Comparison of ENCODE assay signal across 19 mouse cellular contexts in genomic region chr1:188973078-188973477, GRCm38 (mm10). TPM values are rescaled to one million over a fixed set of nuclear protein-coding genes. Genes with fewer than 3 reads are reported as not detected.
DNase-seq lines count a peak whose midpoint lies in the region; ATAC-seq and TF ChIP-seq lines count a peak whose summit lies in the region.
"Had no signal": no experiment of that assay in that cellular context is flagged by ENCODE, and none has a peak within 500 bp of the region (broad histone marks: within the 10 kb centered on the region; RNA-seq: fewer than 3 reads in every experiment).

No protein-coding gene starts in this region.

- no peak overlapping the region for H3K4me2 ChIP-seq in lung, embryonic 14.5 days
- no peak overlapping the region for H3K4me2 ChIP-seq in liver, embryonic 11.5 days
- H3K4me2 ChIP-seq in stomach, embryonic 15.5 days, result no peak overlapping the region

- ATAC-seq in lung, embryonic 14.5 days (ENCODE audit: insufficient read depth), result 0 out of 2 replicates have a peak, but pooled peaks have one; percentile 28
- peak; percentile 52; the same call in 1 of the 2 replicates for ATAC-seq in common myeloid progenitor, adult 5-6 weeks (replicated peaks; ENCODE audit: low read depth, poor library complexity, severe bottlenecking)
- peak; percentile 94 for ATAC-seq in liver, embryonic 11.5 days (replicated peaks; ENCODE audit: low FRiP score)
- ATAC-seq in stomach, embryonic 15.5 days (ENCODE audit: insufficient read depth, low FRiP score, low read depth), result peak; percentile 92
- ATAC-seq: CD4-positive, CD25-positive, alpha-beta regulatory T cell, adult 4 months had no signal

- no peak overlapping the region for H3K4me3 ChIP-seq in lung, embryonic 14.5 days (ENCODE audit: low read depth, low read length)
- H3K4me3 ChIP-seq in lung, adult 2 months (replicated peaks; ENCODE audit: extremely low read depth, low read depth, low read length), result no peak overlapping the region
- H3K4me3 ChIP-seq in liver, embryonic 11.5 days (ENCODE audit: low read depth, low read length), result no peak overlapping the region
- H3K4me3 ChIP-seq in stomach, embryonic 15.5 days (replicated peaks), result no peak overlapping the region
- H3K4me3 ChIP-seq: embryonic facial prominence, embryonic 10.5 days; forebrain, embryonic 10.5 days had no signal

- DNase-seq in lung, embryonic 14.5 days, result no peak
- no peak for DNase-seq in lung, adult 2 months
- no peak for DNase-seq in liver, embryonic 11.5 days (ENCODE audit: low spot score)
- DNase-seq in testis, postnatal 14 days (ENCODE audit: low spot score), result no peak
- DNase-seq in right cerebral cortex, postnatal 10 days (ENCODE audit: low spot score in 2 of 2), result no peak
- DNase-seq: cerebellum, adult 9-10 months; heart, adult 18-20 months; kidney, adult 11 months; kidney, postnatal 36 days; layer of hippocampus, postnatal 36 days; left cerebral cortex, postnatal 4 days; lung, postnatal 10 days; midbrain, embryonic 14.5 days; right cerebral cortex, postnatal 25 days had no signal

- no peaks in the 10 kb centered on the region for H3K27me3 ChIP-seq in lung, embryonic 14.5 days (ENCODE audit: insufficient read depth, low read length)
- no peaks in the 10 kb centered on the region for H3K27me3 ChIP-seq in liver, embryonic 11.5 days (replicated peaks; ENCODE audit: control insufficient read depth, insufficient read depth, low read length)
- H3K27me3 ChIP-seq in stomach, embryonic 15.5 days (replicated peaks), result no peaks in the 10 kb centered on the region

- no peak for TF ChIP-seq CTCF in lung, embryonic 14.5 days (IDR thresholded peaks at IDR 0.05; ENCODE audit: low read depth)
- TF ChIP-seq CTCF in lung, adult 2 months (IDR thresholded peaks at IDR 0.05; ENCODE audit: insufficient read depth, low read length), result no peak

- H3K9me3 ChIP-seq in lung, embryonic 14.5 days (ENCODE audit: low read depth, low read length), result no peaks in the 10 kb centered on the region
- no peaks in the 10 kb centered on the region for H3K9me3 ChIP-seq in liver, embryonic 11.5 days (ENCODE audit: control insufficient read depth, low read length)
- no peaks in the 10 kb centered on the region for H3K9me3 ChIP-seq in stomach, embryonic 15.5 days
- H3K9me3 ChIP-seq: embryonic facial prominence, embryonic 10.5 days; forebrain, embryonic 10.5 days had no signal

- no peaks in the 10 kb centered on the region for H3K4me1 ChIP-seq in lung, embryonic 14.5 days (ENCODE audit: insufficient read depth)
- H3K4me1 ChIP-seq in lung, adult 2 months (ENCODE audit: control insufficient read depth, insufficient read depth, low read length), result no peaks in the 10 kb centered on the region
- no peaks in the 10 kb centered on the region for H3K4me1 ChIP-seq in liver, embryonic 11.5 days (replicated peaks; ENCODE audit: control insufficient read depth, insufficient read depth, low read length)
- no peaks in the 10 kb centered on the region for H3K4me1 ChIP-seq in stomach, embryonic 15.5 days
- H3K4me1 ChIP-seq: embryonic facial prominence, embryonic 10.5 days; forebrain, embryonic 10.5 days had no signal

- no peak overlapping the region for H3K27ac ChIP-seq in lung, embryonic 14.5 days (ENCODE audit: low read depth)
- H3K27ac ChIP-seq in liver, embryonic 11.5 days (ENCODE audit: low read depth, low read length), result peak overlapping the region; percentile 77
- H3K27ac ChIP-seq in stomach, embryonic 15.5 days, result no peak overlapping the region
- H3K27ac ChIP-seq: embryonic facial prominence, embryonic 10.5 days; forebrain, embryonic 10.5 days had no signal

- 91% methylated on average over 6 of the region's 6 CpGs for WGBS in lung, embryonic 14.5 days
- 96% methylated on average over 6 of the region's 6 CpGs for WGBS in lung, adult 2 months
- WGBS in liver, embryonic 11.5 days, result 78% methylated on average over 6 of the region's 6 CpGs
- 91% methylated on average over 6 of the region's 6 CpGs for WGBS in stomach, embryonic 15.5 days

- no peak overlapping the region for H3K9ac ChIP-seq in lung, embryonic 14.5 days
- no peak overlapping the region for H3K9ac ChIP-seq in liver, embryonic 11.5 days (ENCODE audit: low read depth, low read length)
- no peak overlapping the region for H3K9ac ChIP-seq in stomach, embryonic 15.5 days

- no peak for TF ChIP-seq POLR2A in lung, adult 2 months (IDR thresholded peaks at IDR 0.05; ENCODE audit: borderline replicate concordance, extremely low read depth, low read depth, low read length)

- H3K36me3 ChIP-seq in lung, embryonic 14.5 days (ENCODE audit: insufficient read depth), result peaks cover 91% of the 10 kb centered on the region
- H3K36me3 ChIP-seq in liver, embryonic 11.5 days (ENCODE audit: control insufficient read depth, insufficient read depth, low read length), result peaks cover 22% of the 10 kb centered on the region
- peaks cover 35% of the 10 kb centered on the region for H3K36me3 ChIP-seq in stomach, embryonic 15.5 days

RNA-seq across cellular contexts. Expression of gene Kctd3, which starts 34.6 kb away (rescaled TPM):
- polyA plus RNA-seq in lung, embryonic 14.5 days (2014; fragmentation: Nextera tagmentation; extraction: Ambion mirVana), result 38.7 and 45.9 TPM in 2 replicates
- polyA plus RNA-seq in lung, adult 2 months (2012; rRNA removed), result 34.0 and 40.0 TPM in 2 replicates
- 17.0 and 20.3 TPM in 2 replicates for total RNA-seq in common myeloid progenitor, adult 5-6 weeks (2017)
- polyA plus RNA-seq in liver, embryonic 11.5 days (2014; fragmentation: Nextera tagmentation; extraction: Ambion mirVana), result 22.7 and 23.8 TPM in 2 replicates
- 27.8 and 29.1 TPM in 2 replicates for polyA plus RNA-seq in stomach, embryonic 15.5 days (2015; fragmentation: Nextera tagmentation; extraction: Ambion mirVana)

Comparison
In these comparisons a context has a peak if more than half of its experiments do, and no peak if none do; other contexts are left out.
1. ATAC-seq: peak in every context shown above with its lines; median percentile 94 in liver, embryonic 11.5 days; 92 in stomach, embryonic 15.5 days; 52 in common myeloid progenitor, adult 5-6 weeks; 28 in lung, embryonic 14.5 days.